Mouse (Mus musculus) heart, postnatal 4 days (tissue): Measurements from ENCODE around the gene Skint1. TPM values are rescaled to one million over a fixed set of nuclear protein-coding genes. Genes with fewer than 3 reads are reported as not detected.
"Not testable (repeated sequence)": the region's sequence is repeated elsewhere in the genome, so short reads cannot be mapped to it uniquely, and the experiment has no call there.

Experiments used
- DNase-seq: peaks from one replicate; pipeline ENCODE4 v3.0.0; 2021
- total RNA-seq, 2 experiments: library from RNA; stranded (reverse); gene quantifications; 2 replicates each; pipeline ENCODE4 v1.2.3; 2021

The Skint1 gene
- total RNA-seq, result not detected

GRCm38 (mm10) chr4:112005969-112006368, at the start of gene Skint1:
TSS of gene Skint1 (plus strand) at chr4:112006269.
- DNase-seq, result no peak

- DNase-seq, result no peak
Measured at GRCm38 (mm10) chr4:111961309-111961708, 44.8 kb upstream of the Skint1 start.

- not testable (repeated sequence) for DNase-seq
Measured at GRCm38 (mm10) chr4:111963241-111963640, 42.8 kb upstream of the Skint1 start.

GRCm38 (mm10) chr4:111963669-111964068, 42.4 kb upstream of the Skint1 start:
- DNase-seq, result no peak

GRCm38 (mm10) chr4:111972623-111973022, 33.4 kb upstream of the Skint1 start, which contains the start of gene Skint7:
TSS of gene Skint7 (plus strand) at chr4:111972923.
- no peak for DNase-seq

GRCm38 (mm10) chr4:112071716-112072115, 65.6 kb downstream of the Skint1 start, which contains the start of gene Skint4:
TSS of gene Skint4 (plus strand) at chr4:112072016.
- DNase-seq, result no peak

Other genes starting within 250 kb of the Skint1 start
- not detected for gene Slc5a9, start 103.4 kb upstream of the Skint1 start, total RNA-seq
- gene Skint8, start 86.9 kb upstream of the Skint1 start, total RNA-seq, result not detected
- not detected for gene Skint7, start 33.3 kb upstream of the Skint1 start, total RNA-seq
- not detected for gene Skint4, start 65.7 kb downstream of the Skint1 start, total RNA-seq
- gene Skint3, start 226.0 kb downstream of the Skint1 start, total RNA-seq, result not detected